Mouse (Mus musculus) inflammation-experienced regulatory T-cells, adult 16 weeks (primary cell): ENCODE measurements around the gene Nr0b2. TPM values are rescaled to one million over a fixed set of nuclear protein-coding genes. Genes with fewer than 3 reads are reported as not detected.

Experiments used
- polyA plus RNA-seq: library from polyadenylated mRNA; unstranded; fragments of 100-300 nt; shearing (Covaris generic); gene quantifications from one replicate; pipeline ENCODE4 v1.2.1, GENCODE M21; 2017

The Nr0b2 gene
- not detected for polyA plus RNA-seq

GRCm38 (mm10) chr4:133552768-133553447 lies at the start of gene Nr0b2:
Gene Nr0b2 (plus strand): TSS chr4:133553376.

GRCm38 (mm10) chr4:133518601-133519368 lies 34.4 kb upstream of the Nr0b2 start, which contains the start of gene Kdf1:
Gene Kdf1 (plus strand): TSS chr4:133518963.

GRCm38 (mm10) chr4:133545272-133546231 lies 7.6 kb upstream of the Nr0b2 start, which contains the start of gene Nudc:
Gene Nudc (minus strand): TSS chr4:133545996.

GRCm38 (mm10) chr4:133574070-133574842 lies 21.1 kb downstream of the Nr0b2 start, which contains the start of gene Gpatch3:
Gene Gpatch3 (plus strand): TSS chr4:133574745.

GRCm38 (mm10) chr4:133584059-133584951 lies 31.1 kb downstream of the Nr0b2 start, which contains the start of gene Gpn2:
Gene Gpn2 (plus strand): TSS chr4:133584362.

GRCm38 (mm10) chr4:133601721-133602218 lies 48.6 kb downstream of the Nr0b2 start, which contains the start of gene Sfn:
Gene Sfn (minus strand): TSS chr4:133602168.

Other genes with a start within 250 kb of the Nr0b2 start
- 3.8 TPM for gene Wdtc1, start 199.9 kb upstream of the Nr0b2 start, polyA plus RNA-seq
- gene Slc9a1, start 183.7 kb upstream of the Nr0b2 start, polyA plus RNA-seq: 34.7 TPM
- not detected for gene Tent5b, start 73.2 kb upstream of the Nr0b2 start, polyA plus RNA-seq
- gene Trnp1, start 54.8 kb upstream of the Nr0b2 start, polyA plus RNA-seq: not detected
- 1.6 TPM for gene Kdf1, start 34.4 kb upstream of the Nr0b2 start, polyA plus RNA-seq
- 157 TPM for gene Nudc, start 7.4 kb upstream of the Nr0b2 start, polyA plus RNA-seq
- gene Gpatch3, start 21.4 kb downstream of the Nr0b2 start, polyA plus RNA-seq: 4.9 TPM
- gene Gpn2, start 31.0 kb downstream of the Nr0b2 start, polyA plus RNA-seq: 19.6 TPM
- 9.7 TPM for gene Sfn, start 48.8 kb downstream of the Nr0b2 start, polyA plus RNA-seq
- gene Zdhhc18, start 96.8 kb downstream of the Nr0b2 start, polyA plus RNA-seq: 18.1 TPM
- gene Pigv, start 119.3 kb downstream of the Nr0b2 start, polyA plus RNA-seq: 36.7 TPM
- 32.1 TPM for gene Arid1a, start 203.4 kb downstream of the Nr0b2 start, polyA plus RNA-seq